Mouse (Mus musculus) MEL (cell line): ENCODE data around the gene Ostf1. TPM values are rescaled to one million over a fixed set of nuclear protein-coding genes. Genes with fewer than 3 reads are reported as not detected.

ENCODE experiments used
- polyA plus RNA-seq, 2 experiments: library from polyadenylated mRNA; stranded (reverse) in 1 of 2; unstranded in 1 of 2; fragments of >175 nt in 1 of 2; fragments of >200 nt in 1 of 2; gene quantifications; 2 replicates each; pipeline versions ENCODE4 v1.2.1 to v1.2.4; 2012; ENCODE audit warnings: low replicate concordance in 2 of 2, low read depth in 1 of 2; ENCODE audit not compliant: insufficient read length in 2 of 2, insufficient read depth in 1 of 2, missing spikeins in 1 of 2
- total RNA-seq: library from RNA; depleted of rRNA; stranded (reverse); fragments of 300-350 nt; gene quantifications from 2 replicates; pipeline ENCODE4 v1.2.3, GENCODE M21; 2012; rRNA removed

Gene Ostf1
- total and polyA plus RNA-seq, 3 experiments, result 117 to 162 TPM; not detected in 1

Other genes starting within 250 kb of the Ostf1 start
- 22.5 and 25.1 TPM in 2 replicates for gene Nmrk1, start 127 bp upstream of the Ostf1 start, total RNA-seq
- gene Nmrk1, start 127 bp upstream of the Ostf1 start, polyA plus RNA-seq, result 10 to 100 TPM in 1 of 2 experiments, not detected in 1; 18.5 TPM
- 15.4 and 16.4 TPM in 2 replicates for gene Carnmt1, start 38.9 kb upstream of the Ostf1 start, total RNA-seq
- 10 to 100 TPM in 1 of 2 experiments, not detected in 1; 23.3 TPM for gene Carnmt1, start 38.9 kb upstream of the Ostf1 start, polyA plus RNA-seq
- 27.8 and 29.0 TPM in 2 replicates for gene D030056L22Rik, start 81.4 kb upstream of the Ostf1 start, total RNA-seq
- gene D030056L22Rik, start 81.4 kb upstream of the Ostf1 start, polyA plus RNA-seq, result 10 to 100 TPM in 1 of 2 experiments, not detected in 1; 27.0 TPM
- not detected in 2 replicates for gene Trpm6, start 118.2 kb upstream of the Ostf1 start, total RNA-seq
- gene Trpm6, start 118.2 kb upstream of the Ostf1 start, polyA plus RNA-seq, result under 1 TPM in 1 of 2 experiments, not detected in 1; 0.01 TPM